Mouse (Mus musculus): ENCODE measurements at regions not wholly inside any gene's neighbourhood (a gene's known extent, or its start where the extent isn't known, plus 50 kb on each side); places are given as distances from the start of the nearest gene placed in this dataset.

DNA sequence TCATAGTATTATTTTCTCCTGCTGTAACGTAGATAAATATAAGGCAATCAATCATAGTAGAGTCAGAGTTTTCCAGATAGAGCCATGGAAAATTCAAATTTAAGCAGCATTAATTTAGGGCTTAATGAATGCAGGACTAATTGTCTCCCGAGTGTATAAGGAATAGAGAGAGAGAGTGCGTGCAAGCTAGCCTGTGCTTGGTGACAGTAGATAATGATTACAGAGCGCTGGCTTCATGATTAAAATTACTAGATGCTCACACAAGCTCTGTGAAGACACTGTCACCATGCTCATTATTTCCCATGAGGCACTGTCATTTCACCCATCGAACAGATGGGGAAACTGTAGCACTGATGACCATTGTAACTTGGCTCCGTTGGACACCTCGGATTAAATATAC is 109.9 kb upstream of the Man2a1 start:
- no peak for TF ChIP-seq POLR2A (IDR thresholded peaks at IDR 0.05; ENCODE audit: low read depth, low read length)
- no peak for TF ChIP-seq CTCF (IDR thresholded peaks at IDR 0.05; ENCODE audit: borderline replicate concordance, insufficient read depth, low read length)

Measured in embryonic fibroblast, embryonic 13.5 days (primary cell).